Mouse (Mus musculus) embryonic facial prominence, embryonic 14.5 days (tissue): Measurements from ENCODE around the gene Reep6. TPM values are rescaled to one million over a fixed set of nuclear protein-coding genes. Genes with fewer than 3 reads are reported as not detected.

ENCODE experiments used
- ATAC-seq: fragments of 200-750 bp; cut with Nextera tagmentation; 2 replicates; pipeline ENCODE4 v1.8.0; 2017; ENCODE audit warnings: low read depth, moderate number of reproducible peaks, moderate TSS enrichment
- DNase-seq: peaks from one replicate; pipeline ENCODE4 v3.0.0-alpha.2; 2015; ENCODE audit warnings: low spot score
- H3K27ac ChIP-seq: fragments of 300-500 bp; sonication (generic); replicated peaks from 2 replicates; pipeline ENCODE4 v1.5.1; 2014; ENCODE audit warnings: low read depth, mild to moderate bottlenecking, low read length, moderate library complexity
- H3K27me3 ChIP-seq: fragments of 300-500 bp; sonication (generic); replicated peaks from 2 replicates; pipeline ENCODE4 v1.6.1; 2014; ENCODE audit warnings: low read length; ENCODE audit not compliant: control insufficient read depth, insufficient read depth
- H3K36me3 ChIP-seq: fragments of 300-500 bp; sonication (generic); 2 replicates; pipeline ENCODE4 v1.6.1; 2014; ENCODE audit warnings: low read length, mixed read lengths; ENCODE audit not compliant: control insufficient read depth, insufficient read depth
- H3K4me1 ChIP-seq: fragments of 300-500 bp; sonication (generic); 2 replicates; pipeline ENCODE4 v1.6.1; 2014; ENCODE audit warnings: antibody characterized with exemption, low read length; ENCODE audit not compliant: control insufficient read depth, insufficient read depth
- H3K4me2 ChIP-seq: fragments of 300-500 bp; sonication (generic); 2 replicates; pipeline ENCODE4 v1.6.1; 2014; ENCODE audit warnings: low read depth, mild to moderate bottlenecking, low read length, moderate library complexity, mixed read lengths
- H3K4me3 ChIP-seq: fragments of 300-500 bp; sonication (generic); 2 replicates; pipeline ENCODE4 v1.5.1; 2014; ENCODE audit warnings: low read depth, mild to moderate bottlenecking, low read length
- H3K9ac ChIP-seq: fragments of 300-500 bp; sonication (generic); 2 replicates; pipeline ENCODE4 v1.6.1; 2014; ENCODE audit warnings: low read depth, mild to moderate bottlenecking, low read length, moderate library complexity, mixed read lengths
- H3K9me3 ChIP-seq: fragments of 300-500 bp; sonication (generic); 2 replicates; pipeline ENCODE4 v1.6.1; 2016; ENCODE audit warnings: low read length; ENCODE audit not compliant: control insufficient read depth
- WGBS: fragments of 180-500 bp; shearing (Covaris S2); extraction: QIAGEN DNeasy Blood & Tissue Kit; methylation state at CpG from one replicate; pipeline ENCODE4 v1.1.7; 2014; 5-methylcytosine and 5-hydroxymethylcytosine counted together
- polyA plus RNA-seq: library from polyadenylated mRNA; unstranded; fragments of >200 nt; fragmentation: Nextera tagmentation; extraction: Ambion mirVana; gene quantifications from 2 replicates; pipeline ENCODE4 v1.2.1, GENCODE M21; 2014

Gene Reep6
- polyA plus RNA-seq, 1 experiment from 2014 or later: 5.6 TPM

DNA sequence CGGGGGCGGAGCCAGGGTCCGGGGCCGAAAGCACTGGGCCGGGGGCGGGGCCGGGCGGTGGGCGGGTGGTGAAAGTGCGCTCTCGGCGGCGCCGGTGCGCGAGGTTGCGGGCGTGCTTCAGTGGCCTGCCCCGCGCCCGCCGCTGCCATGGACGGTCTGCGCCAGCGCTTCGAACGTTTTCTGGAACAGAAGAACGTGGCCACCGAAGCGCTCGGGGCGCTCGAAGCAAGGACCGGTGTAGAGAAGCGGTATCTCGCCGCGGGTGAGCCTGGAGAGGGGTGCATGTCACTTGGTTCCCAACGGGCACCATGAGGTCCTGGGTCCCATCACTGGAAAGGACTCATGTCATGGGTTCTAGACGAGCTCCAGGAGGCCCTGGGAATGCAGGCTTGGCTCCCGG, 331 bp downstream of the Reep6 start:
- peaks cover 3% of the 10 kb centered on the region for H3K4me1 ChIP-seq
- H3K27ac ChIP-seq: no peak overlapping the region
- H3K9me3 ChIP-seq: no peaks in the 10 kb centered on the region
- 2% methylated on average over 16 of the region's 41 CpGs for WGBS
- H3K27me3 ChIP-seq: no peaks in the 10 kb centered on the region
- ATAC-seq (no peak; the same call in 1 of the 2 replicates), DNase-seq (no peak)
- no peaks in the 10 kb centered on the region for H3K36me3 ChIP-seq
- H3K4me3 ChIP-seq: peak overlapping the region; percentile 50
- peak overlapping the region; percentile 97 for H3K4me2 ChIP-seq
- H3K9ac ChIP-seq: peak overlapping the region; percentile 59

DNA sequence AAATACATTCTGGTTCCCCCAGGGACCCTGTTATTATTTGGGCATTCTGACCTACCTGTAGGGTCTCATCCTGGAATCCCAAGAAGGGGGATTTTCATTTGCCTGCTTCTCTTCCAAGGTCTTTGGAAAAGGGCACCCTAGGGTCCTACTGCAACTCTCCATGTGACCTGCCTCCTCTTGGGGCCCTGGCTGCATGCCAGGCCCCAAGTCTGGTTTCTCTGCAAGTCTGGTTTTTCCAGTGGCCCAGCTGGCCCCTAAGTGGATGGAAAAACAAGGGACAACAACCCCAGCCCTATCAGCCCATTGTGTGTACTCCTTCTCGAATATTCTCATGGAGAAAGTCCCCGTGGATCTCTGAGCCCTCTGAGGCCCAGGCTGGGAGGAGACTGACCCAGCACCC, 1.1 kb downstream of the Reep6 start:
- no peaks in the 10 kb centered on the region for H3K9me3 ChIP-seq
- no peak overlapping the region for H3K9ac ChIP-seq
- H3K4me1 ChIP-seq: peaks cover 3% of the 10 kb centered on the region
- no peak overlapping the region for H3K27ac ChIP-seq
- WGBS: 59% methylated on average over 2 of the region's 2 CpGs
- DNase-seq (no peak), ATAC-seq (no peak)
- H3K4me2 ChIP-seq: peak overlapping the region; percentile 97; the same call in 1 of the 2 replicates
- H3K4me3 ChIP-seq: no peak overlapping the region
- H3K36me3 ChIP-seq: no peaks in the 10 kb centered on the region
- no peaks in the 10 kb centered on the region for H3K27me3 ChIP-seq

DNA sequence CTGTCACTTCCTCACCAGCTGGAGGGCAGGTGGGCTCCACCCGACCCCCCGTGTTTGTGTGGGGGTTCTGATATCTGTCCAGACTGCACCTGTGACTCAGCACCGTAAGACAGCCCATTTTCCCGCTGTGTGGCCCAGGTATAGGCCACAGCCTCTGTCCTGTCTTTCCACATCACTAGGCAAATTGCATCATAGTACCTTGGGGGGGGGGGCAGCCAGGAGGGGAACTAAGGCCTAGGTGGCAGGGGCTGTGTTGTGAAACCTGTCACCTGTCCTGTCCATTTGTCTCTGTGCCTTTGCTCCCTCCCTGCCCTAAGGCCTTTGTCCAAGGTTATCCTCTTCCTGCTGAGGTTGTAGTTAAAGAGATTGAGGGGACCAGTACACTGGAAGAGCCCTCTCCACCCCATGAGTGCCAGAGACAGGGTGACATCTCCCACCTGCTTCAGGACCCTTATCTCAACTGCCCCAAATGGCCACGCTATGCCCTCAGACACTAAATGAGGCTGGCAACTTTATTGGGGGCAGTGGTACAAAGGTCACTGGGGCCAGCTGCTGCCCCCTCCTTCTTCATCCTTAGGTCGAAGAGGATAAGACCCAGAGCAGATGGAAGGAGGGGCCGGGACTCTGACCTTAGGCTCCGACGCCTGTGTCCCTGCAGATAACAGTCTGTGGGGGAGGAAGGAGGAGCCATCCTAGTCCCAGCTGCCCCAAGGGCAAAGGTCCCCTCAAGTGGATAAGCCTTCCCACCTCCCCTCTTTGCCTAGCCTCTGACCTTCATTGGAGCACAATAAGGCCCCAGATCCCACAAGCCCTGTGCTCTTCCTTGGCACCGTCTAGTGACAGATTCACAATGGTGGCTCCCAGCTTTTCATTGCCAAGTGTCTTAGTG, 2.1 kb downstream of the Reep6 start:
- H3K4me3 ChIP-seq: no peak overlapping the region
- no peak for ATAC-seq
- WGBS: 52% methylated on average over 9 of the region's 10 CpGs
- no peak overlapping the region for H3K9ac ChIP-seq
- H3K4me2 ChIP-seq: no peak overlapping the region
- no peaks in the 10 kb centered on the region for H3K36me3 ChIP-seq
- DNase-seq: no peak
- H3K9me3 ChIP-seq: no peaks in the 10 kb centered on the region
- no peak overlapping the region for H3K27ac ChIP-seq
- H3K4me1 ChIP-seq: peaks cover 3% of the 10 kb centered on the region
- no peaks in the 10 kb centered on the region for H3K27me3 ChIP-seq

DNA sequence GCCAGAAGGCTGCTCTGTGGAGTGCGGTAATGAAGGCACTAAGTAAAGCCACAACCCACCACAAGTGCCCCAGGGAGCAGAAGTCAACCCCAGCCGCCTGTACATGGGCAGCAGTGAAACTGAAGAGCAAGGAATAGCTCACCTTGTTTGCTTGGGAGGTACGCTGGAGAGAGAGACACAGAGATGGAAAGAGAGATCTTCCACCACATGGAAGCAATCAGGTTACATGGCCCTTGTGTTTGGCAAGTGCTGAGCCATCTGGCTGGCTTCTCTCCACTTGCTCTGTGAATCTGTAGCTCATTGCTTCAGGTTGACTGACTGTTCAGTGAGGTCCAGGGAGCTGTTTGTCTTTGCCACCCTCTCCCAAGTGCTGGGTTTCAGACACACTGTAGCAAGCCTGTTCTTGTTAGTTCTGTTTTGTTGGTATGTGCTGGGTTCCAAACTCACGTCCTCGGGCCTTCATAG, 2.8 kb downstream of the Reep6 start:
- DNase-seq (no peak), ATAC-seq (no peak)
- Histone ChIP-seq H3K36me3 (no peaks in the 10 kb centered on the region), H3K27ac (no peak overlapping the region), H3K4me1 (peaks cover 3% of the 10 kb centered on the region), H3K4me3 (no peak overlapping the region), H3K9me3 (no peaks in the 10 kb centered on the region), H3K9ac (no peak overlapping the region), H3K27me3 (no peaks in the 10 kb centered on the region), H3K4me2 (no peak overlapping the region)
- 65% methylated on average over 5 of the region's 5 CpGs for WGBS

DNA sequence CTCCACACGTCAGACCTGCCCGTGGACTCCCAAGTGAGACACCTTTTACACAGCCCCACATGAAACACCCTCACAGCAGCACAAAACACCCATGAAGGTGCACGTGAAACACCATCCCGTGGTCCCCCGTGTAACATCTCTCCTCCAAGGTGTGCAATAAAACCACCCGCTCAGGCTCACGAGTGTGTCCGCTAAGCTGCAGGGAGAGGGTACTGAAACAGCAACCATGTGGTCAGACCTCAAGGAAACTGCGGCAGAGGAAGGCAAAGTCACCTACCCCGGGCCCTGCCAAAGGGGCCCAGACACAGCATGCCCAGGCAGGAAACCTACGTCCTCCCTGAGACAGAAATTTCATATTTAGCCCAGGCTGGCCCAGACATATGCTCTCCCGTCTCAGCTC, 6.5 kb downstream of the Reep6 start:
- ATAC-seq: no peak
- peaks cover 13% of the 10 kb centered on the region for H3K27me3 ChIP-seq
- 79% methylated on average over 12 of the region's 12 CpGs for WGBS
- no peak for DNase-seq
- no peak overlapping the region for H3K9ac ChIP-seq
- no peak overlapping the region for H3K4me3 ChIP-seq
- no peaks in the 10 kb centered on the region for H3K9me3 ChIP-seq
- H3K27ac ChIP-seq: no peak overlapping the region
- H3K36me3 ChIP-seq: no peaks in the 10 kb centered on the region
- no peaks in the 10 kb centered on the region for H3K4me1 ChIP-seq
- no peak overlapping the region for H3K4me2 ChIP-seq

DNA sequence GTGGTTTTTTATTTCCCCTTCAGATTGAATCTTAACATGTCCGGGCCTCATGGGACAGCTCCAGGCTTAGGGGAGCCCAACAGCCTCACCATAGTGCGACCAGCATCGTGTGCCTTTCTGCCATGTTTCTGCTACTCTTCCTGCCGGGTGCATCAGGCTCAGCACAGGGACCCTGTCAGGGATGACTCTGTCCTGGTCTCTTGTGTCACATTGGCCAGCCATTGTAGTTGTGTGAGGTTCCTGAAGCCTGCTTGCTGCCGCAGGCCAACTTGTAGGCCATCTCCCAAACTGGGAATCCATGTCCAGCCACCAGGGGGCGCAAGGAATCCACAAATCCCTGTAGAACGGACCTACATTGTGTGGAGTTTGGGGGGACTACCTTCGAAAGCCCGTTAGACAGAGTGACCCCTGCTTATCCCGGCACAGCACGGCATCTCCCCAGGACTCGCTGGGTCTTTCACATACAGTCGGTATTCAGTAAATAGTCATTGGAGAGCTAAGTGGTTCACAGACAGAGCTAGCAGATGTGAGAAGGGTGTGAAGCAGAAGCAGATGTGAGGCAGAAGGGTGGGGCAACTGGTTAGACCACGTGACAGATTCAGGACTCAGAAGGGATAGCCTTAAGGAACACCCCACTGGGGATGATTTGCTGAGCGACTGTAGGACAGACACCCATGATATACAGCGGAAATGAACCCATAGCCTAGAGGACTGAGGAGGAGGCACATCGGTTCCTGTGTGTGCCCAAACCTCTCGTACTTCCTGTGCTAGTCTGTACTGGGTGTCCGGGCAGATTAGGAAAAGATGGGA, 10.4 kb downstream of the Reep6 start:
- ATAC-seq (peak; percentile 19; the same call in 1 of the 2 replicates), DNase-seq (peak; percentile 83)
- Histone ChIP-seq H3K27me3 (peaks cover 52% of the 10 kb centered on the region), H3K27ac (no peak overlapping the region), H3K4me3 (no peak overlapping the region), H3K36me3 (no peaks in the 10 kb centered on the region), H3K4me2 (peak overlapping the region; percentile 25; the same call in 1 of the 2 replicates), H3K9me3 (no peaks in the 10 kb centered on the region), H3K9ac (peak overlapping the region; percentile 32; the same call in 1 of the 2 replicates), H3K4me1 (peaks cover 27% of the 10 kb centered on the region)
- WGBS: 20% methylated on average over 19 of the region's 19 CpGs

DNA sequence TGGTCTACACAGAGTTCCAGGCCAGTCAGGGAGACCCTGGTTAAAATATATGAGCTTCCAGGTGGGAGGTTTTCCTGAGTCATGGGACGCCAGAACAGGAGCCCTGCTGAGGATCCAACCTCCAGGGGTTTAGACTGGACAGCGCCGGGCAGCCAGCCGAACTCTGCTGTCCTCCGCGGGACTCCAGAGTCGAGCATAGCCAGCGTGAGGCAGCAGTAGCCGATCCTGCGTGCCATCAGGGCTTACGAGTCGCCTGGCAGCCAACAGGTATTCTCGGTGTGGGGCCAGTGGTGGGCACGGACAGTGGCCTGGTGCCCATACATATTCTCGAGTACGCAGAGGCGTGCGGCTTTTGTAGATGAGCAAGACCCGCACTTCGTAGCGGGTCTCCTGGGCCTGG, 11.3 kb downstream of the Reep6 start:
- WGBS: 10% methylated on average over 21 of the region's 21 CpGs

DNA sequence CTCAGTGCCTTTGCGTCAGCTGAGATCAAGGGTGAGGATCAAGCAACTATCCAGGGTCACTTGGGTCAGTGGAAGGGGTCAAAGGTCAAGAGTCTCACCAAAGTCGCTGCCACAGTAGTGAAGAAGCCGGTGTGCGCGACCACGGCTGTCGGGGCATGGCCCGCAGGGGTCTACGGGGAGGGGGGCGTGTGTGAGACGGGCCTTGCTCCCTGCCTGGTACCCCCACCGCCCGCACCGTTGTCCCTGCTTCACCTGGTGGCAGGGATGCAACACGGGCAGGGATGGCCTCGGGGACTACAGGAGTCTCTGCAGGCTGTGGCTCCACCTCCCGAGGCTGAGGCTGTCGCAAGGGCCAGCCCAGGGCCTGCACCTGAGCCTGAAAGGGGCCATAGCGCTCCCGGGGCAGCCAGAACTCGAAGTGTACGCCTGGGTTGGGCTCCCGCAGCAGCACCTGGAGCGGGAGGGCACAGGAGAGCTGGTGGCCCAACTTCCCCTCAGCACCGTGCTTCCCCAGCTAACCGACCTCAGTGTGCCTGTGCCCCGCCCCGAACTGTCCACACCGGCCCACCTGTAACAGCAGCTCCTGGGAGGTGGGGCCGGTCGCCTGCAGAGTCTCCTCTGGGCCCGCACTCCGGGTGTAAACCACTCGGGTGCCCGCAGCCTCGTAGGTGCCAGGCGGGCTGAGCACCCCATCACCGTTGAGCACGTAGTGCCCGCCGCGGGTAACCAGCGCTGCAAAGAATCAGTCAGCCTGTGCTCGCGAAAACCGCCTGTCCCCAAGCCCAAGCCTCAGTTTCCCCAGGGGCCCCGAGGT, 11.9 kb downstream of the Reep6 start:
- WGBS: 6% methylated on average over 30 of the region's 47 CpGs

More for the DNA sequence above, 11.3 kb downstream of the Reep6 start:
- H3K27ac ChIP-seq: no peak overlapping the region
- ATAC-seq (no peak), DNase-seq (no peak)
- no peak overlapping the region for H3K9ac ChIP-seq
- H3K9me3 ChIP-seq: no peaks in the 10 kb centered on the region
- H3K36me3 ChIP-seq: no peaks in the 10 kb centered on the region
- peaks cover 60% of the 10 kb centered on the region for H3K27me3 ChIP-seq
- H3K4me3 ChIP-seq: no peak overlapping the region
- no peak overlapping the region; the same call in 1 of the 2 replicates for H3K4me2 ChIP-seq
- H3K4me1 ChIP-seq: peaks cover 29% of the 10 kb centered on the region

More for the DNA sequence above, 11.9 kb downstream of the Reep6 start:
- peak overlapping the region; percentile 37 for H3K4me3 ChIP-seq
- no peak for DNase-seq
- no peak overlapping the region for H3K27ac ChIP-seq
- H3K9ac ChIP-seq: no peak overlapping the region; the same call in 1 of the 2 replicates
- no peaks in the 10 kb centered on the region for H3K36me3 ChIP-seq
- peaks cover 63% of the 10 kb centered on the region for H3K27me3 ChIP-seq
- peak overlapping the region; percentile 57 for H3K4me2 ChIP-seq
- ATAC-seq: no peak
- no peaks in the 10 kb centered on the region for H3K9me3 ChIP-seq
- H3K4me1 ChIP-seq: peaks cover 29% of the 10 kb centered on the region
